Mouse (Mus musculus): ENCODE results near the gene Mrps12. TPM values are rescaled to one million over a fixed set of nuclear protein-coding genes. Genes with fewer than 3 reads are reported as not detected.
A peak's percentile ranks its signal among the peaks of the same experiment; 100 is the strongest.

Mrps12 gene
- polyA plus RNA-seq, 1 experiment from 2014 or later: 108 TPM

DNA sequence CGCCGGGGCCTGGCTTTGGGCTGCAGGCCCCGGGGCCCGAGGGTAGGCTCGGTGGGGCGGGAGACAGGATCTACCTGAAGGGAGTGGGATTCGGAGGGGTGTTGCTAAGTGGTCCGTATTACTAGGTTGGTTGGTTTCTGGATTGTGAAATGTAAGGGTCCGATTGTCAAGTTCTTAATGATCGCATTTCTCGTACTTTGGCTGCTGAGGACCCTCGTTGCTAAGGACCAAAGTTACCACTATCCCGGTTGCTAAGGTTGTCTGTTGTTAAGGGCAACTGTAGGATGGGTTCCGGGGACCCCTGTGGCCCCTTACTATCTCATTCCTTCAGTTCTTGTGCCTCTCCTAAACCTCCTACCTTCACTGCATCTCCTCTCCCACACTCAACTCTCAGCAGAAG, 25.3 kb upstream of the Mrps12 start:
- 4% methylated on average over 14 of the region's 14 CpGs for WGBS

DNA sequence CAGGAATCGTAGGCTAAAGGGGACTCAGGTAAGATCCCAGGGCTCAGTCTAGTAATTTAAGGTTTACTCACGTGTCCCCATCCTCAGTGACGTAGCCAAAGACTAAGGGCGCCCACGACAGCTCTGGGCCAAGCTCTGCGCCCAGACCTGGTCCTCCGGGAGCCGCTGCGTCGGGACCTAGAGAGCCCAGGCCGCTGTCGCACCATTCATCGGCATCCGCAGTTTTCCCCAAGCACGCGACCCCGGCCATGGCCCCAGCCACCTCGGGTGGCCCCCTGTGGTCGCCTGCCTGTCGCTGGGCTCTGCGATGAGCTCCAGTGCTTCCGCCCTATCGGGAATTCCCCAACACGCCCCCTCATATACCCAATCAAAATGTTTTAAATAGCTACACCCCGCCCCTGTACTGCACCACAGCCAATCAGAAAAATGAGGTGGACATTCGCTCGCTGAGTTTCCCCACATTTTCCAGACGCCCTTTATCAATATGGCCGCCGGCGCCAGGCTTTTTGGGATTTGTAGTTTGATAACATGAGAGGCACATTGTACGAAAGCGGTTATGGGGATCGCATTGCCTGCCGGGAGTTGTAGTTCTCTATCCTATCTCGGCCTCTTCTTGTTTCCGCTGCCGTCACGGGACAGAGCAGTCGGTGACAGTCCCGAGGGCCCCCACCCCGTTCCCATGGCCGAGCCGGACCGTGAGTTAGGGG, 24.7 kb upstream of the Mrps12 start, which contains the start of gene Sirt2:
Gene Sirt2 (plus strand): TSS at position 563 of the 707 bp plus-strand sequence.
- Histone ChIP-seq H3K9me3 (ENCODE audit: control insufficient read depth, low read length) (no peaks in the 10 kb centered on the region), H3K36me3 (ENCODE audit: control insufficient read depth, insufficient read depth, low read length) (peaks cover 8% of the 10 kb centered on the region), H3K4me3 (replicated peaks; ENCODE audit: low read depth, low read length) (peak within 1 kb of the TSS; percentile 72), H3K27ac (replicated peaks; ENCODE audit: low read depth, low read length) (no peak within 1 kb of the TSS), H3K4me1 (ENCODE audit: control insufficient read depth, insufficient read depth, low read length) (peaks cover 16% of the 10 kb centered on the region), H3K4me2 (ENCODE audit: low read length) (peak within 1 kb of the TSS; percentile 75), H3K9ac (replicated peaks; ENCODE audit: low read length) (peak within 1 kb of the TSS; percentile 66), H3K27me3 (ENCODE audit: control insufficient read depth, insufficient read depth, low read length) (no peaks in the 10 kb centered on the region)
- ATAC-seq (ENCODE audit: low FRiP score, low TSS enrichment) (peak; percentile 98), DNase-seq (peak; percentile 99)
- WGBS: under 1% methylated on average over 45 of the region's 45 CpGs

More for the DNA sequence above, 25.3 kb upstream of the Mrps12 start:
- Histone ChIP-seq H3K9me3 (ENCODE audit: control insufficient read depth, low read length) (no peaks in the 10 kb centered on the region), H3K9ac (replicated peaks; ENCODE audit: low read length) (peak overlapping the region; percentile 66), H3K4me3 (replicated peaks; ENCODE audit: low read depth, low read length) (peak overlapping the region; percentile 72), H3K36me3 (ENCODE audit: control insufficient read depth, insufficient read depth, low read length) (peaks cover 4% of the 10 kb centered on the region), H3K27ac (replicated peaks; ENCODE audit: low read depth, low read length) (no peak overlapping the region), H3K4me2 (ENCODE audit: low read length) (peak overlapping the region; percentile 75), H3K4me1 (ENCODE audit: control insufficient read depth, insufficient read depth, low read length) (peaks cover 16% of the 10 kb centered on the region), H3K27me3 (ENCODE audit: control insufficient read depth, insufficient read depth, low read length) (no peaks in the 10 kb centered on the region)
- DNase-seq (peak; percentile 44), ATAC-seq (ENCODE audit: low FRiP score, low TSS enrichment) (0 out of 2 replicates have a peak, but pooled peaks have one; percentile 3)

DNA sequence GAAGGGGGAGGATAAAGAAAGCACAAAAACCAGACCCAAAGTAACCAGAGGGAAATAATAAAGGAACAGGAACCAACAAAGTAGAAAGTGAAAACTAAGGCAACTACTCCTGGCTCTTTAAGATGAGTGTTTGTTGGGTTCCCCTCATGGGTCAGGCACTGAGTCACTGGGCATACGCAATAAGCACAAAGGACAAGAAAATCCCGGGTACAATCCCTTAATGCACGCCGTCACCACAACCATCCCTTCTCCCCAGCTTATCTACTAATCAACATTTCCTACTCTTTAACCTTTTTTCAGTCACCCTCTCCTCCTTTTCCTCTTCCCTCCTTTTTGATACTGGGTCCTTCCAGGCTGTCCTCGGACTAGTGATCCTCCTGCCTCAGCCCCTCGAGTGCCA, 23.6 kb upstream of the Mrps12 start:
- DNase-seq (no peak), ATAC-seq (ENCODE audit: low FRiP score, low TSS enrichment) (no peak)
- Histone ChIP-seq H3K4me3 (replicated peaks; ENCODE audit: low read depth, low read length) (no peak overlapping the region), H3K4me2 (ENCODE audit: low read length) (peak overlapping the region; percentile 62), H3K36me3 (ENCODE audit: control insufficient read depth, insufficient read depth, low read length) (peaks cover 17% of the 10 kb centered on the region), H3K4me1 (ENCODE audit: control insufficient read depth, insufficient read depth, low read length) (peaks cover 16% of the 10 kb centered on the region), H3K9ac (replicated peaks; ENCODE audit: low read length) (no peak overlapping the region), H3K9me3 (ENCODE audit: control insufficient read depth, low read length) (no peaks in the 10 kb centered on the region), H3K27ac (replicated peaks; ENCODE audit: low read depth, low read length) (no peak overlapping the region), H3K27me3 (ENCODE audit: control insufficient read depth, insufficient read depth, low read length) (no peaks in the 10 kb centered on the region)
- 87% methylated on average over 6 of the region's 6 CpGs for WGBS

DNA sequence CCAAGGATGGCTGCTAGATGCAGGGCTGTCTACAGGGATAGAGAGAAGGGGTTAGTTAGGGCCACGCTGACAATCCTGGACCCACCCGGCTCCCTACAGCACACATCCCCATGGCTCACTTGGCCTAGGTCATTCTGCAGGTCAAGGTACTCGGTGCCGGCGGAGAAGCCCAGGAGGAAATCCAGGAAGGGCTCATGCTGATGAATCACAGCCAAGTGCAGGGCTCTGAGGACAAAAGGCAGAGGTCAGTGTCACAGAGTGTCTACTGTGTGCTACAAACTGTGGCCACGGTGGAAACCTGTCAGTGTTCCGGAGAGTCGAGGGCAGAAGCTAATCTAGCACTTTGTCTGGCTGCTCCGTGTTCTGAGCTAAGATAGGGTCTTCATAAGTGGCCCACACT, 20.3 kb upstream of the Mrps12 start:
- no peak for ATAC-seq (ENCODE audit: low FRiP score, low TSS enrichment)
- no peak for DNase-seq
- peaks cover 41% of the 10 kb centered on the region for H3K36me3 ChIP-seq (ENCODE audit: control insufficient read depth, insufficient read depth, low read length)
- H3K4me1 ChIP-seq (ENCODE audit: control insufficient read depth, insufficient read depth, low read length): 0 out of 2 replicates have a peak, but pooled peaks cover 6% of the 10 kb centered on the region
- H3K9ac ChIP-seq (replicated peaks; ENCODE audit: low read length): no peak overlapping the region
- no peak overlapping the region for H3K27ac ChIP-seq (replicated peaks; ENCODE audit: low read depth, low read length)
- H3K27me3 ChIP-seq (ENCODE audit: control insufficient read depth, insufficient read depth, low read length): no peaks in the 10 kb centered on the region
- H3K4me2 ChIP-seq (ENCODE audit: low read length): no peak overlapping the region
- no peaks in the 10 kb centered on the region for H3K9me3 ChIP-seq (ENCODE audit: control insufficient read depth, low read length)
- 94% methylated on average over 9 of the region's 9 CpGs for WGBS
- H3K4me3 ChIP-seq (replicated peaks; ENCODE audit: low read depth, low read length): no peak overlapping the region

DNA sequence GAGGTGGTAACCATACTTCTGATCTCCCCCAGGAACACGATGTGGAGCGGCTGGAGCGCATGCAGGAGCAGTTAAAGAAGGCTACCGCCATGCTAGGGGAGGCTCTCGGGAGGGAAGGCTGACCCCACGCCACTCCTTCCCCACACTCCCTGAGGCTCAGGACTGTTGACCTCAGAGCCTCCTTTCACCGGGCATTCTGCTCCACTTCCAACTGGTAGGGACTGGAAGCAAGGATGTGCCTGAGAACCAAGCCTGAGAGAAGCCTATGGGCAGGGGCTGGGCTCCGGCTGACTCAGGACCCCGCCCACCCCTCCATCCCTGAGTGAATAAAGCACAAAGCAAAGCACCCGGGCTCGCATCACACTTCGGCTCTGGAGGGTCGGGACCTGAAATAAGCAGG, 17.0 kb upstream of the Mrps12 start:
- ATAC-seq (ENCODE audit: low FRiP score, low TSS enrichment) (no peak), DNase-seq (no peak)
- Histone ChIP-seq H3K27ac (replicated peaks; ENCODE audit: low read depth, low read length) (no peak overlapping the region), H3K9ac (replicated peaks; ENCODE audit: low read length) (no peak overlapping the region), H3K9me3 (ENCODE audit: control insufficient read depth, low read length) (no peaks in the 10 kb centered on the region), H3K4me2 (ENCODE audit: low read length) (no peak overlapping the region), H3K4me3 (replicated peaks; ENCODE audit: low read depth, low read length) (no peak overlapping the region), H3K27me3 (ENCODE audit: control insufficient read depth, insufficient read depth, low read length) (no peaks in the 10 kb centered on the region), H3K36me3 (ENCODE audit: control insufficient read depth, insufficient read depth, low read length) (peaks cover 44% of the 10 kb centered on the region), H3K4me1 (ENCODE audit: control insufficient read depth, insufficient read depth, low read length) (0 out of 2 replicates have a peak, but pooled peaks cover 6% of the 10 kb centered on the region)
- 76% methylated on average over 13 of the region's 13 CpGs for WGBS

DNA sequence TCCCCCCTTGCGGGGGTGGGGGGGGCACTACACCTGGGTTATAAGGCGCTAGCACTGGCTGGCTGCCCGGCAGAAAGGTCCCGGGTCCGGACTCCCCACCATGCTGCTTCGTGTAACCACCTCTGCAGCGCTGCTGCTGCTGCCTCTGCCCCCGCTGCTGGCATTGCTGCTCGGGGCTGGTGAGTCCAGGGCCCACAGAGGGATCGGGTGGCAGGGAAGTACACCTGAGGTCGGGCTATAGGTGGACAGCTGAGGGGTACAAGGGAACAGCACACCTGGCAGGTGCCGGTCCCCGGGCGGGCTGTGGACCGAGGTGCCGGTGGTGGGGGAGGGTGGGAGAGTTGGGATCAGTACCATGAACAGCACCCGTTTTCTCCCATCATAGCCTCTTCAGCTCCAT, 14.5 kb upstream of the Mrps12 start, which contains the start of gene Ccer2:
Gene Ccer2 (plus strand): TSS at position 96 of the 400 bp plus-strand sequence.
- 2% methylated on average over 17 of the region's 17 CpGs for WGBS
- Histone ChIP-seq H3K27ac (replicated peaks; ENCODE audit: low read depth, low read length) (no peak within 1 kb of the TSS), H3K9ac (replicated peaks; ENCODE audit: low read length) (peak within 1 kb of the TSS; percentile 50; the same call in 1 of the 2 replicates), H3K9me3 (ENCODE audit: control insufficient read depth, low read length) (no peaks in the 10 kb centered on the region), H3K36me3 (ENCODE audit: control insufficient read depth, insufficient read depth, low read length) (peaks cover 38% of the 10 kb centered on the region), H3K4me1 (ENCODE audit: control insufficient read depth, insufficient read depth, low read length) (0 out of 2 replicates have a peak, but pooled peaks cover 6% of the 10 kb centered on the region), H3K4me2 (ENCODE audit: low read length) (peak within 1 kb of the TSS; percentile 45), H3K27me3 (ENCODE audit: control insufficient read depth, insufficient read depth, low read length) (no peaks in the 10 kb centered on the region), H3K4me3 (replicated peaks; ENCODE audit: low read depth, low read length) (peak within 1 kb of the TSS; percentile 12; the same call in 1 of the 2 replicates)
- no peak for ATAC-seq (ENCODE audit: low FRiP score, low TSS enrichment)
- DNase-seq: no peak

DNA sequence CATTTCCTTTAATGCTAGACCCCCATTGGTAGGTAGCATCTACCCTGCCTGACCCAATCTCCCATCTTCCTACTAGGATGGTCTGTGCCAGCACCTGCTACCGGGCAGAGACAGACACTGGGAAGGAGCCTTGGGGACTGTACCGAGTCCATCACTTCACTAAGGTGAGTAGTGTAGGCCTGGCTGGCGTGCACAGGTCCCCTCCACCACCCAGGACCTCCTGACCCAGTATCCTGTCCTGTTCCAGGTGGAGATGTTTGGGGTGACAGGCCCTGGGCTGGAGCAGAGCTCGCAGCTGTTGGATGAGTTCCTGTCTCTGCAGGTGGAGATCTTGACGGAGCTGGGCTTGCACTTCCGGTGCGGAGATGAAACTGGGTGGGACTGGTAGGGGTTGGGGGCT, 8.3 kb upstream of the Mrps12 start:
- DNase-seq: no peak

DNA sequence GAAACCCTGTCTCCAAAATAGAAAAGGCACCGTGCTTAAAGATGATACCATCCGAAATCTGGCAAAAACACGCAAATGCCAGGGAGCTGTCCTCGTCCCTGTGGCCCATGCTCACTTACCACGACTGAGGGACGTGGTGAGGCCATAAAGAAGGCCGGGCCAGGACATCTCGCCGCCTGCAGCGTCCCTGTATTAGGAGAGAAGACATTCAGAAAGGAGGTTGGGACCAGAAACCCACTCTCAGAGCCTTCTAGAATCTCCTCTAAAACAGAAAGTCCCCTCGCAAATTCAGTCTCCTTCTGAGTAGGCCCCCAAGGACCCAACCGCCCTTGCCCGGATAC, 282 bp downstream of the Mrps12 start:
- H3K4me1 ChIP-seq (ENCODE audit: control insufficient read depth, insufficient read depth, low read length): peaks cover 10% of the 10 kb centered on the region
- H3K4me2 ChIP-seq (ENCODE audit: low read length): peak overlapping the region; percentile 69
- peak overlapping the region; percentile 80 for H3K27ac ChIP-seq (replicated peaks; ENCODE audit: low read depth, low read length)
- H3K4me3 ChIP-seq (replicated peaks; ENCODE audit: low read depth, low read length): peak overlapping the region; percentile 75
- H3K36me3 ChIP-seq (ENCODE audit: control insufficient read depth, insufficient read depth, low read length): peaks cover 21% of the 10 kb centered on the region; the same call in 1 of the 2 replicates
- WGBS: 2% methylated on average over 13 of the region's 13 CpGs
- peak overlapping the region; percentile 73 for H3K9ac ChIP-seq (replicated peaks; ENCODE audit: low read length)
- DNase-seq: no peak
- peak; percentile 12; the same call in 1 of the 2 replicates for ATAC-seq (ENCODE audit: low FRiP score, low TSS enrichment)
- no peaks in the 10 kb centered on the region for H3K27me3 ChIP-seq (ENCODE audit: control insufficient read depth, insufficient read depth, low read length)
- H3K9me3 ChIP-seq (ENCODE audit: control insufficient read depth, low read length): no peaks in the 10 kb centered on the region

More for the DNA sequence above, 8.3 kb upstream of the Mrps12 start:
- no peaks in the 10 kb centered on the region for H3K27me3 ChIP-seq (ENCODE audit: control insufficient read depth, insufficient read depth, low read length)
- H3K9ac ChIP-seq (replicated peaks; ENCODE audit: low read length): no peak overlapping the region
- no peaks in the 10 kb centered on the region for H3K9me3 ChIP-seq (ENCODE audit: control insufficient read depth, low read length)
- no peak for ATAC-seq (ENCODE audit: low FRiP score, low TSS enrichment)
- WGBS: 93% methylated on average over 7 of the region's 7 CpGs
- no peak overlapping the region for H3K4me2 ChIP-seq (ENCODE audit: low read length)
- peaks cover 25% of the 10 kb centered on the region for H3K36me3 ChIP-seq (ENCODE audit: control insufficient read depth, insufficient read depth, low read length)
- H3K27ac ChIP-seq (replicated peaks; ENCODE audit: low read depth, low read length): no peak overlapping the region
- no peak overlapping the region for H3K4me3 ChIP-seq (replicated peaks; ENCODE audit: low read depth, low read length)
- H3K4me1 ChIP-seq (ENCODE audit: control insufficient read depth, insufficient read depth, low read length): no peaks in the 10 kb centered on the region

DNA sequence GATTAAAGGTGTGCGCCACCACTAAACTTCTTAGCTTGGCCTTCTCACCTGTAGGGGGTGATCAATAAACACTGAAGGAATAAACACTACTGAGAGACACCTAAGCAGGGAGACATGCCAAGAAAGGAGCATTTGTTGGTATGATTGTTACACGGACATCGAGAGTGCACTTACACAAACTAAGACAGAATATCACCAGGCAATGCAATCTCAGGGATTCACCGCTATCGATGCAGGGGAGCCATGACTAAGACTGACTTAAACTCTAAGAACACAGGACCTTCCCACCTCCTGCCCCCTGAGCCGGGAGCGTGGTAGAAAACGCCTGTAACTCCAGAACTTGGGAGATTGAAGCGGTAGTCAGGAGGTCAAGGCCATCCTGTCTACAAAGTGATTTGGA, 671 bp downstream of the Mrps12 start:
- WGBS: 43% methylated on average over 9 of the region's 9 CpGs

More for the DNA sequence above, 671 bp downstream of the Mrps12 start:
- H3K4me2 ChIP-seq (ENCODE audit: low read length): peak overlapping the region; percentile 69
- no peak overlapping the region for H3K27ac ChIP-seq (replicated peaks; ENCODE audit: low read depth, low read length)
- H3K4me1 ChIP-seq (ENCODE audit: control insufficient read depth, insufficient read depth, low read length): peaks cover 10% of the 10 kb centered on the region
- H3K4me3 ChIP-seq (replicated peaks; ENCODE audit: low read depth, low read length): peak overlapping the region; percentile 75
- H3K27me3 ChIP-seq (ENCODE audit: control insufficient read depth, insufficient read depth, low read length): no peaks in the 10 kb centered on the region
- H3K9me3 ChIP-seq (ENCODE audit: control insufficient read depth, low read length): no peaks in the 10 kb centered on the region
- peaks cover 19% of the 10 kb centered on the region; the same call in 1 of the 2 replicates for H3K36me3 ChIP-seq (ENCODE audit: control insufficient read depth, insufficient read depth, low read length)
- peak overlapping the region; percentile 73 for H3K9ac ChIP-seq (replicated peaks; ENCODE audit: low read length)
- DNase-seq (no peak), ATAC-seq (ENCODE audit: low FRiP score, low TSS enrichment) (no peak)
